Mouse (Mus musculus) WW6 (cell line): Measurements from ENCODE around the gene Ptprj.
"Not testable (repeated sequence)": the region's sequence is repeated elsewhere in the genome, so short reads cannot be mapped to it uniquely, and the experiment has no call there.

ENCODE experiments used
- DNase-seq: peaks from one replicate; pipeline ENCODE4 v3.0.0-alpha.2; 2013; ENCODE audit warnings: low read depth, low spot score

Gene Ptprj

DNA sequence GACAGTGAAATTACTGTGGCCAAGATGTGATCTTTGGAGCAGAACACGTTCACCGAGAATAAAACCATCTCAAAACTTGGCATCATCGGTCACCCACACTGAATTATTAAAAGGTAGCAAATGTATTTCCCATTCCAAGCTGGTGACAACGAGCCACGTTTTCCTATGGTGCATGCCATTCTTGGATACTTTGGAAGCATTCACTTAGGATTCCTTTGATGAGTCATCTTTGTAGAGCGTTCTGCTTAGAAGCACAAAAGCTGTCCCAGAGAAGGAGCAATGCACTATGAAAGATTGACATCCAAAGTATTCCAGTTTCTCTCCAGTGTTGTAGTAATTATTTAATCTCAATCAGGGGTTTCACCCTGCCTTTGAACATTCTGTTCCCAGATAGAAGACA is 158.2 kb downstream of the Ptprj start:
- DNase-seq, result not testable (repeated sequence)

GRCm38 (mm10) chr2:90414110-90414821 is 166.2 kb downstream of the Ptprj start:
- DNase-seq, result not testable (repeated sequence)

DNA sequence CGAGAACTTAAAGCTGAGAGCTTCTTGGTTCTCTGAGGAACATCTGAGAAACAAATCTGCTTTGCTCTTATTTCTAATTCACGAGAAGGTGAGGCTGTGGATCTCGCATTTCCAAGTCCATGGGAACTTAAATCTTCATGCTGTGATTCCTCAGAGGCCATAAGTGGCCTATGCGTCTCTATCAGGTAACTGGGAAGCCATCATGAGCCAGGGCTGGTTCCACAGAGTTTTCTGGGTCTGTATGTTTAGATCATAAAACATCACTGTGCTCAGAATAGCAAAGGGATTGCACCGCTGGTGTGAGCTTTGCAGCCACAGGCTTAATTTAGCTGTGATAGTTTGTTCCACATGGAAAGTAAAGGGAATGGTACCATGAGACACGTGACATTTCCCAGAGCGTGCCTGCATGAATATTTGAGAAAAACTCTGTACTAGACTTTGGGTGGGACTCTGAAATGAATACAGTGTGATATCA is 181.8 kb downstream of the Ptprj start, which contains the start of gene Olfr1274-ps:
Olfr1274-ps (plus strand) TSS at position 51 of the 475 bp plus-strand sequence.
- not testable (repeated sequence) for DNase-seq
